Mouse (Mus musculus) liver, embryonic 14.5 days (tissue): ENCODE results near the gene Kif5c.

Experiments used
- CTCF ChIP-seq: IDR thresholded peaks from 2 replicates; pipeline ENCODE4 v1.5.1; 2016; ENCODE audit warnings: antibody characterized with exemption, low read depth, control low read depth
- EP300 ChIP-seq: IDR thresholded peaks from 2 replicates; pipeline ENCODE4 v1.6.1; 2016; ENCODE audit warnings: antibody characterized with exemption, low read depth

DNA sequence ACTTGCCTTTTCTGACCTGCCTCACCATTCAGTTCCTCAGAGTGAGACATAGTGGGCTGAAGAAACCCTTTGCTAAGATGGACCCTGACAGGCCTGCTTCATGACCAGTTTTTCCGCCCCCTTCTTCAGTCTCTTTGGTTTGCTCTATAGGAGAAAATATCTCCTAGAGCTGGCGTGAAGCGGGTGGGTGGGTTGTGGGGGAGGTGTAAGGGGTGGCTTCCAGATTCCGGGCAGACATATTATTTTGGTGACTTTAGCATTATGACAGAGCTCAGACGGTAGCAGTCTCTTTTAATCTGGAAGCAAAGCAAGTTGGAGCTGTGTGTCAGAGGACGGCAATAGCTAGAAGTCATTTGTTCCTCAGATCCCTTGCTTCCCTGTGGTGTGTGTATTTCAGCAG lies 92.6 kb downstream of the Kif5c start:
- TF ChIP-seq CTCF, result no peak
- no peak for TF ChIP-seq EP300
